Mouse (Mus musculus) cortical plate, adult 2 months (tissue): Measurements from ENCODE around the gene Gm49403.

Experiments
- CTCF ChIP-seq: fragments of 200-500 bp; IDR thresholded peaks from 2 replicates; pipeline ENCODE4 v1.5.1; 2011; ENCODE audit warnings: mild to moderate bottlenecking, control low read depth, low read length; ENCODE audit not compliant: insufficient read depth; ENCODE audit errors: extremely low read depth
- POLR2A ChIP-seq: fragments of 200-500 bp; IDR thresholded peaks from 2 replicates; pipeline ENCODE4 v1.6.1; 2011; ENCODE audit warnings: mild to moderate bottlenecking, low read length, control low read depth; ENCODE audit not compliant: insufficient read depth; ENCODE audit errors: extremely low read depth

- TF ChIP-seq CTCF (no peak), POLR2A (no peak)
These were observed 37.1 kb downstream of the Gm49403 start for GRCm38 (mm10) chr19:8920836-8921291.
